Mouse (Mus musculus): ENCODE results near the gene Nit2. TPM values are rescaled to one million over a fixed set of nuclear protein-coding genes. Genes with fewer than 3 reads are reported as not detected.

Nit2 gene
- polyA plus RNA-seq, 1 experiment, result 9.8 TPM

DNA sequence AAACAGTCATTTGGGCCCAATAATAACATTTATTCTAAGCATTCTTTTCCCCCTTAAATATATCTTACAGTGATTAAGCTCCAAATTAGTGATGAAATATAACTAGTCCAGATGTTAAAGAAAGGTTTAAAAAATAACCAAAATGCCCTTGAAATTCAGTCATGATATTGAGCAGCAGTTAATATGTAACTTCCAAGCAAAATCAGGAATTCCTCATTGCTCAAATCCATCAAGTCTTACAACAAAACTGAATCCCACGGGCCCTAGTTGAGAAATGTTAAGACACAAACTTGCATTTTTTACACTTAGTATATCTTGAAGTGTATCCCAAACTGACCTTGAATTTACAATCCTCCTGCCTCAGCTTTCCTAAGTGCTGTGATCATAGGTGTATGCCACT lies 3.4 kb downstream of the Nit2 start:
- TF ChIP-seq POLR2A (IDR thresholded peaks at IDR 0.05; ENCODE audit: low read depth, low read length) (no peak), CTCF (IDR thresholded peaks at IDR 0.05; ENCODE audit: extremely low read depth, insufficient read length, insufficient replicate concordance, low read depth, low read length) (no peak)
- H3K4me1 ChIP-seq (ENCODE audit: control insufficient read depth, insufficient read depth, insufficient read length, low read length), result peaks cover 2% of the 10 kb centered on the region; the same call in 1 of the 2 replicates
- no peak overlapping the region for H3K27ac ChIP-seq (ENCODE audit: insufficient read depth, low read depth, low read length)
- H3K27me3 ChIP-seq (ENCODE audit: control insufficient read depth, insufficient read depth, low read length), result no peaks in the 10 kb centered on the region
- peaks cover 6% of the 10 kb centered on the region; the same call in 1 of the 2 replicates for H3K36me3 ChIP-seq (ENCODE audit: control insufficient read depth, insufficient read depth, low read length)
- 44% methylated on average over 1 of the region's 1 CpGs for WGBS
- no peak overlapping the region for H3K4me3 ChIP-seq (ENCODE audit: low read depth, low read length)

DNA sequence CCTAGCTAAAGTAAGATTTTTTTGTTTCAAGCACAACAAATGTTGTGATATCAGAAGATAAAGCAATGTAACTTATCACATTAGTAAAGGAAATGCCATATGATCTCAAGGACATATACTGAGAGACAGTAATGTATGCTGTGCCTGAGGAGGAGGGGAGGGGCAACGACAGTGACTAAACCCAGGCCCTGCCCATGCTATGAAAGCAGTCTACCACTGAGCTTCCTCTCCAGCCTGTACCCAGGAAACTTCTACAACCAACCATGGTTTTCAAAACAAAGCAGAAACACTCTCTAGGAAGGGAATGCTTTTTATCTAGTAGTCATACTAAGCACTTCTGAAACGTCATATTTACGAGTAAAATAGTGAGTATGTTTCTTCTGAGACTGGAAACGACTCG lies 4.3 kb downstream of the Nit2 start:
- no peak overlapping the region for H3K4me3 ChIP-seq (ENCODE audit: low read depth, low read length)
- WGBS, result 78% methylated on average over 5 of the region's 5 CpGs
- H3K4me1 ChIP-seq (ENCODE audit: control insufficient read depth, insufficient read depth, insufficient read length, low read length), result peaks cover 2% of the 10 kb centered on the region; the same call in 1 of the 2 replicates
- H3K27ac ChIP-seq (ENCODE audit: insufficient read depth, low read depth, low read length), result no peak overlapping the region
- no peaks in the 10 kb centered on the region for H3K27me3 ChIP-seq (ENCODE audit: control insufficient read depth, insufficient read depth, low read length)
- TF ChIP-seq POLR2A (IDR thresholded peaks at IDR 0.05; ENCODE audit: low read depth, low read length) (no peak), CTCF (IDR thresholded peaks at IDR 0.05; ENCODE audit: extremely low read depth, insufficient read length, insufficient replicate concordance, low read depth, low read length) (no peak)
- H3K36me3 ChIP-seq (ENCODE audit: control insufficient read depth, insufficient read depth, low read length), result peaks cover 7% of the 10 kb centered on the region; the same call in 1 of the 2 replicates

DNA sequence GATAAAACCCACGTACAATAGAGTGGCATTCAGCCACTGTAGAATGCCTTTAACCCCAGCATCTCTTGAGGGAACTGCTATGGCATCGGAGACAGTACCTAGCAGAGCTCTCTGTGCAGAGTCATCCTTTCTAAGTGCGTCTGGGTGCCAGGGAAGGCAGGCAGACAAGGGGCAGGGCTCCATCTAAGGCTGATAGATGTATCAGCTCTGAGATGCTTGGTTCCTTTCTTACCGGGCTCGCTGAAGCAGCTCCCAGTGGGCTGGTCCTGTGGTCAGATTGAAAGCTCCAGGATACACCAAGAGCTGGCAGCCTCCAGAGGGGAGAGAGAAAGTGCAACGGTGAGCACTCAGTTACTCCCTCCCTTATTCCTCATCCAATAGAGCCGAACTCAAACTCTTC lies 7.3 kb downstream of the Nit2 start:
- Histone ChIP-seq H3K27ac (ENCODE audit: insufficient read depth, low read depth, low read length) (no peak overlapping the region), H3K4me1 (ENCODE audit: control insufficient read depth, insufficient read depth, insufficient read length, low read length) (peaks cover 2% of the 10 kb centered on the region; the same call in 1 of the 2 replicates), H3K36me3 (ENCODE audit: control insufficient read depth, insufficient read depth, low read length) (peaks cover 19% of the 10 kb centered on the region), H3K4me3 (ENCODE audit: low read depth, low read length) (no peak overlapping the region), H3K27me3 (ENCODE audit: control insufficient read depth, insufficient read depth, low read length) (no peaks in the 10 kb centered on the region)
- 66% methylated on average over 7 of the region's 7 CpGs for WGBS
- no peak for TF ChIP-seq POLR2A (IDR thresholded peaks at IDR 0.05; ENCODE audit: low read depth, low read length)
- TF ChIP-seq CTCF (IDR thresholded peaks at IDR 0.05; ENCODE audit: extremely low read depth, insufficient read length, insufficient replicate concordance, low read depth, low read length), result no peak

DNA sequence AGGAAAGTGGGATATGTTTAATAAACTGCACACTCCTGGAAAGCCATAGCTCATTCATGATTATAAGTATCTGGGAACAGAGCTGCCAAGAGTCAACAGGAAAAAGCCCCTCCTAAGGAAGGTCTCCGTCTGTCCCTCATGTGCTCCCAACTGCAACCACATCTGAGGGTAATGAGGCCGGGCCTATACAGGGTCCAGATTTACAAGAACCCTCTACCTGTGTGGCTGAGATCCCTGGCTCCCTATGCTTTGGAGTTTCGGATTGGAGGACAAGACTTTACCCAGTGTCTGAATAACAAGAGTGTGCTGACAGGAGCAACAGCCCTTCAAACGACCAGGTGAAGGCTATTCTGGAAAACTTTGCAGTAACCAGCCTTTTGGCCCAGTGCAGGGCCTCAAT lies 9.4 kb downstream of the Nit2 start:
- H3K27me3 ChIP-seq (ENCODE audit: control insufficient read depth, insufficient read depth, low read length), result no peaks in the 10 kb centered on the region
- H3K4me1 ChIP-seq (ENCODE audit: control insufficient read depth, insufficient read depth, insufficient read length, low read length), result peaks cover 2% of the 10 kb centered on the region; the same call in 1 of the 2 replicates
- 68% methylated on average over 4 of the region's 4 CpGs for WGBS
- peaks cover 25% of the 10 kb centered on the region for H3K36me3 ChIP-seq (ENCODE audit: control insufficient read depth, insufficient read depth, low read length)
- no peak overlapping the region for H3K4me3 ChIP-seq (ENCODE audit: low read depth, low read length)
- TF ChIP-seq POLR2A (IDR thresholded peaks at IDR 0.05; ENCODE audit: low read depth, low read length) (no peak), CTCF (IDR thresholded peaks at IDR 0.05; ENCODE audit: extremely low read depth, insufficient read length, insufficient replicate concordance, low read depth, low read length) (no peak)
- no peak overlapping the region for H3K27ac ChIP-seq (ENCODE audit: insufficient read depth, low read depth, low read length)

DNA sequence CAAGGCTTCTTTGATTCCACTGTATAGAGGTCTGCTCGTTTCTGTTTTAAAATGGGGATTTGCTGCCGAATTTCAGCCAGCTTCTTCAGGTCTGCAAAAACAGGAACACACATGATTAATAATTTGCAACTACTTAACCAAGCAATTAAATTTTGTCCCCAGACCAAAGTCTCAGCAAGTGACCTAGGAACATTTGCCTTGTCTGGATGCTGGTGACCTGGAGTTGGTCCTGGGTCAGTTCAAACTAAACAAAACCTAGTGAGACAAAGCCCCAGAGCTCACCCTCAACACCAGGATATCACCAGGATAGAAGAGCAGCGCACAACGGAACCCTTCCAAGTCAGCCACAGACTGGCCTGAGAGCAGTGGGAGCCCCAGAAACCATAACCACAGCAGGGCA lies 10.1 kb downstream of the Nit2 start:
- no peaks in the 10 kb centered on the region for H3K27me3 ChIP-seq (ENCODE audit: control insufficient read depth, insufficient read depth, low read length)
- H3K27ac ChIP-seq (ENCODE audit: insufficient read depth, low read depth, low read length), result no peak overlapping the region
- WGBS, result 86% methylated on average over 4 of the region's 4 CpGs
- no peak overlapping the region for H3K4me3 ChIP-seq (ENCODE audit: low read depth, low read length)
- TF ChIP-seq POLR2A (IDR thresholded peaks at IDR 0.05; ENCODE audit: low read depth, low read length), result no peak
- TF ChIP-seq CTCF (IDR thresholded peaks at IDR 0.05; ENCODE audit: extremely low read depth, insufficient read length, insufficient replicate concordance, low read depth, low read length), result no peak
- peaks cover 29% of the 10 kb centered on the region for H3K36me3 ChIP-seq (ENCODE audit: control insufficient read depth, insufficient read depth, low read length)
- peaks cover 5% of the 10 kb centered on the region; the same call in 1 of the 2 replicates for H3K4me1 ChIP-seq (ENCODE audit: control insufficient read depth, insufficient read depth, insufficient read length, low read length)

DNA sequence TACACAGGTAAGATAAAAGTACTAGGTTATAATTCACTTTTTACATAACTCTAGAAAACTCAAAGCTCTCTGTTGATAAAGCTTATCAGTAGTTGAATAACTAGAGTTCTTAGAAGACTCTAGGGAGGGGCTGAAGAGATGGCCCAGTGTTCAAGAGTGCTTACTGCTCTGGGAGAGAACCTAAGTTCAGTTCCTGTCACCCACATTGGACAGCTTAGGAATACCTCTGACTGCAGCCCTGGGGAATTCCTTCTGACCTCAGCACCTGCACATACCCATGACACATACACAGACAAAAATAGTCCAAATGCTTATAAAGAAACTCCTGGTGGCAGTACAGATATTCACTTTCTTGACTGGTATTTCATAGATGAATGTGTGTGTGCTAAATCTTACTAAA lies 11.2 kb downstream of the Nit2 start:
- Histone ChIP-seq H3K27ac (ENCODE audit: insufficient read depth, low read depth, low read length) (no peak overlapping the region), H3K4me1 (ENCODE audit: control insufficient read depth, insufficient read depth, insufficient read length, low read length) (peaks cover 8% of the 10 kb centered on the region; the same call in 1 of the 2 replicates), H3K4me3 (ENCODE audit: low read depth, low read length) (no peak overlapping the region), H3K36me3 (ENCODE audit: control insufficient read depth, insufficient read depth, low read length) (peaks cover 29% of the 10 kb centered on the region), H3K27me3 (ENCODE audit: control insufficient read depth, insufficient read depth, low read length) (no peaks in the 10 kb centered on the region)
- no peak for TF ChIP-seq CTCF (IDR thresholded peaks at IDR 0.05; ENCODE audit: extremely low read depth, insufficient read length, insufficient replicate concordance, low read depth, low read length)

DNA sequence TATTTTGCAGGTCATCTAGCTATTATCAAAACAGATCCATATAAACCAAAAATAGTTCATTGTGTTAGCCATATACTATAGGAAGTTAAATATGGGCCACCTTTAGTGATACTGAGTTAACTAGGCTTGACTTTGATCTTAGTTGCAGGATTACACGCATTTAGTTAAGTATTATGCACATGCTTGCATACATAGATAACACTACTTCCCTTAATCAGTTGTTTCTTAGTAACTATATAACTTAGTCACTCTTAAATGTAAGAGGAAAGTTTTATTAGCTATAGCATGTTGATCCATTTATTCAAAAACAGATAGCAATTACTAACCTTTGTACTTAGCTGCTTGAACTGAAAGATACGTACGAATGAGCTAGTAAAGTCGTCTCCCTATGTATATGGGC lies 15.7 kb downstream of the Nit2 start:
- H3K4me3 ChIP-seq (ENCODE audit: low read depth, low read length), result no peak overlapping the region
- 39% methylated on average over 4 of the region's 4 CpGs for WGBS
- no peak overlapping the region for H3K27ac ChIP-seq (ENCODE audit: insufficient read depth, low read depth, low read length)
- TF ChIP-seq POLR2A (IDR thresholded peaks at IDR 0.05; ENCODE audit: low read depth, low read length) (no peak), CTCF (IDR thresholded peaks at IDR 0.05; ENCODE audit: extremely low read depth, insufficient read length, insufficient replicate concordance, low read depth, low read length) (no peak)
- H3K4me1 ChIP-seq (ENCODE audit: control insufficient read depth, insufficient read depth, insufficient read length, low read length), result peaks cover 9% of the 10 kb centered on the region; the same call in 1 of the 2 replicates
- H3K27me3 ChIP-seq (ENCODE audit: control insufficient read depth, insufficient read depth, low read length), result no peaks in the 10 kb centered on the region
- H3K36me3 ChIP-seq (ENCODE audit: control insufficient read depth, insufficient read depth, low read length), result peaks cover 36% of the 10 kb centered on the region
